Mouse (Mus musculus): ENCODE data around the gene Tpcn1. TPM values are rescaled to one million over a fixed set of nuclear protein-coding genes. Genes with fewer than 3 reads are reported as not detected.

Tpcn1 gene
- polyA plus RNA-seq, 1 experiment from 2014 or later, result 29.7 TPM

DNA sequence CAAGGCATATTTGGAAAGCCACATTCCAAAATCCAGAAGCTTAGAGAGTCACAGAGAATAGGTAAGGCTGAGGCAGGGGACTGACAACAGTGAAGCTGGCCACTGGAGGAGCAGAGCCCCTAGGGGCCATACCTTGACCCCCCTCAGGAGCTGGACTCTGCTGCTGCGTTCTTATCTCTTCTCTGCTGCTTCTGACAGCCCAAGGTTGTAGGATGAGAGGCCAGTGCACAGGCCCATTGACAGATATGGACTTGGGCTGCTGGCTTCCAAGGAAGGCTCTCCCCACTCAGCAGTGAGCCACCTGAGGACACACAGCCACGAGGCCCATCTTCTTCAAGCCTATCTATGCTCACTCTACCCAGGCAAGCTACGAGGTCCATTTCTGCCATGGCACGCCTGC lies 19.5 kb downstream of the Tpcn1 start:
- Histone ChIP-seq H3K4me1 (replicated peaks; ENCODE audit: control insufficient read depth, insufficient read depth, low read length) (peaks cover 48% of the 10 kb centered on the region), H3K27ac (ENCODE audit: low read depth, low read length) (no peak overlapping the region), H3K4me2 (no peak overlapping the region), H3K9ac (ENCODE audit: low read depth, low read length) (no peak overlapping the region), H3K36me3 (ENCODE audit: control insufficient read depth, insufficient read depth, low read length) (no peaks in the 10 kb centered on the region), H3K27me3 (replicated peaks; ENCODE audit: control insufficient read depth, insufficient read depth, low read length) (no peaks in the 10 kb centered on the region), H3K9me3 (ENCODE audit: control insufficient read depth, low read length) (no peaks in the 10 kb centered on the region), H3K4me3 (ENCODE audit: low read depth, low read length) (no peak overlapping the region)
- DNase-seq (ENCODE audit: low spot score) (no peak), ATAC-seq (replicated peaks; ENCODE audit: low FRiP score) (no peak)
- WGBS, result 59% methylated on average over 4 of the region's 4 CpGs

GRCm38 (mm10) chr5:120568336-120568768 lies 20.1 kb downstream of the Tpcn1 start:
- no peak overlapping the region for H3K4me3 ChIP-seq (ENCODE audit: low read depth, low read length)
- no peak overlapping the region for H3K4me2 ChIP-seq
- H3K9ac ChIP-seq (ENCODE audit: low read depth, low read length), result no peak overlapping the region
- no peak overlapping the region for H3K27ac ChIP-seq (ENCODE audit: low read depth, low read length)
- 76% methylated on average over 9 of the region's 9 CpGs for WGBS
- H3K36me3 ChIP-seq (ENCODE audit: control insufficient read depth, insufficient read depth, low read length), result no peaks in the 10 kb centered on the region
- no peak for DNase-seq (ENCODE audit: low spot score)
- no peak for ATAC-seq (replicated peaks; ENCODE audit: low FRiP score)
- peaks cover 51% of the 10 kb centered on the region for H3K4me1 ChIP-seq (replicated peaks; ENCODE audit: control insufficient read depth, insufficient read depth, low read length)
- H3K27me3 ChIP-seq (replicated peaks; ENCODE audit: control insufficient read depth, insufficient read depth, low read length), result no peaks in the 10 kb centered on the region
- H3K9me3 ChIP-seq (ENCODE audit: control insufficient read depth, low read length), result no peaks in the 10 kb centered on the region

- 79% methylated on average over 14 of the region's 14 CpGs for WGBS
- Histone ChIP-seq H3K4me1 (replicated peaks; ENCODE audit: control insufficient read depth, insufficient read depth, low read length) (peaks cover 57% of the 10 kb centered on the region), H3K36me3 (ENCODE audit: control insufficient read depth, insufficient read depth, low read length) (no peaks in the 10 kb centered on the region), H3K4me3 (ENCODE audit: low read depth, low read length) (no peak overlapping the region), H3K9me3 (ENCODE audit: control insufficient read depth, low read length) (no peaks in the 10 kb centered on the region), H3K4me2 (no peak overlapping the region), H3K27ac (ENCODE audit: low read depth, low read length) (no peak overlapping the region), H3K9ac (ENCODE audit: low read depth, low read length) (no peak overlapping the region), H3K27me3 (replicated peaks; ENCODE audit: control insufficient read depth, insufficient read depth, low read length) (no peaks in the 10 kb centered on the region)
- DNase-seq (ENCODE audit: low spot score), result no peak
- ATAC-seq (replicated peaks; ENCODE audit: low FRiP score), result no peak
Observed at GRCm38 (mm10) chr5:120567761-120568211, 20.7 kb downstream of the Tpcn1 start.

- Histone ChIP-seq H3K4me1 (replicated peaks; ENCODE audit: control insufficient read depth, insufficient read depth, low read length) (peaks cover 59% of the 10 kb centered on the region), H3K9ac (ENCODE audit: low read depth, low read length) (no peak overlapping the region), H3K9me3 (ENCODE audit: control insufficient read depth, low read length) (no peaks in the 10 kb centered on the region), H3K36me3 (ENCODE audit: control insufficient read depth, insufficient read depth, low read length) (no peaks in the 10 kb centered on the region), H3K4me3 (ENCODE audit: low read depth, low read length) (no peak overlapping the region), H3K4me2 (no peak overlapping the region), H3K27ac (ENCODE audit: low read depth, low read length) (no peak overlapping the region), H3K27me3 (replicated peaks; ENCODE audit: control insufficient read depth, insufficient read depth, low read length) (no peaks in the 10 kb centered on the region)
- no peak for ATAC-seq (replicated peaks; ENCODE audit: low FRiP score)
- 56% methylated on average over 21 of the region's 21 CpGs for WGBS
- no peak for DNase-seq (ENCODE audit: low spot score)
Observed at GRCm38 (mm10) chr5:120567253-120567701, 21.2 kb downstream of the Tpcn1 start.

- Histone ChIP-seq H3K9ac (ENCODE audit: low read depth, low read length) (no peak overlapping the region), H3K27ac (ENCODE audit: low read depth, low read length) (no peak overlapping the region), H3K9me3 (ENCODE audit: control insufficient read depth, low read length) (no peaks in the 10 kb centered on the region), H3K36me3 (ENCODE audit: control insufficient read depth, insufficient read depth, low read length) (no peaks in the 10 kb centered on the region), H3K4me2 (no peak overlapping the region), H3K27me3 (replicated peaks; ENCODE audit: control insufficient read depth, insufficient read depth, low read length) (no peaks in the 10 kb centered on the region), H3K4me3 (ENCODE audit: low read depth, low read length) (no peak overlapping the region), H3K4me1 (replicated peaks; ENCODE audit: control insufficient read depth, insufficient read depth, low read length) (peaks cover 59% of the 10 kb centered on the region)
- ATAC-seq (replicated peaks; ENCODE audit: low FRiP score) (no peak), DNase-seq (ENCODE audit: low spot score) (no peak)
- 66% methylated on average over 9 of the region's 9 CpGs for WGBS
Observed at GRCm38 (mm10) chr5:120566681-120567252, 21.7 kb downstream of the Tpcn1 start.

- H3K36me3 ChIP-seq (ENCODE audit: control insufficient read depth, insufficient read depth, low read length), result no peaks in the 10 kb centered on the region
- ATAC-seq (replicated peaks; ENCODE audit: low FRiP score) (no peak), DNase-seq (ENCODE audit: low spot score) (no peak)
- no peak overlapping the region for H3K4me3 ChIP-seq (ENCODE audit: low read depth, low read length)
- H3K27ac ChIP-seq (ENCODE audit: low read depth, low read length), result no peak overlapping the region
- no peaks in the 10 kb centered on the region for H3K9me3 ChIP-seq (ENCODE audit: control insufficient read depth, low read length)
- H3K4me2 ChIP-seq, result no peak overlapping the region
- peaks cover 55% of the 10 kb centered on the region for H3K4me1 ChIP-seq (replicated peaks; ENCODE audit: control insufficient read depth, insufficient read depth, low read length)
- WGBS, result 81% methylated on average over 5 of the region's 5 CpGs
- H3K27me3 ChIP-seq (replicated peaks; ENCODE audit: control insufficient read depth, insufficient read depth, low read length), result no peaks in the 10 kb centered on the region
- no peak overlapping the region for H3K9ac ChIP-seq (ENCODE audit: low read depth, low read length)
Observed at GRCm38 (mm10) chr5:120566101-120566500, 22.4 kb downstream of the Tpcn1 start.

- 60% methylated on average over 15 of the region's 15 CpGs for WGBS
- Histone ChIP-seq H3K4me1 (replicated peaks; ENCODE audit: control insufficient read depth, insufficient read depth, low read length) (peaks cover 58% of the 10 kb centered on the region), H3K9ac (ENCODE audit: low read depth, low read length) (no peak overlapping the region)
Observed at GRCm38 (mm10) chr5:120565171-120565905, 23.1 kb downstream of the Tpcn1 start.

GRCm38 (mm10) chr5:120563914-120564311 lies 24.6 kb downstream of the Tpcn1 start:
- DNase-seq (ENCODE audit: low spot score) (no peak), ATAC-seq (replicated peaks; ENCODE audit: low FRiP score) (no peak)
- 47% methylated on average over 4 of the region's 4 CpGs for WGBS
- no peak overlapping the region for H3K4me2 ChIP-seq
- H3K27ac ChIP-seq (ENCODE audit: low read depth, low read length), result 0 out of 2 replicates have a peak overlapping the region, but pooled peaks have one; percentile 41
- H3K36me3 ChIP-seq (ENCODE audit: control insufficient read depth, insufficient read depth, low read length), result no peaks in the 10 kb centered on the region
- H3K9me3 ChIP-seq (ENCODE audit: control insufficient read depth, low read length), result no peaks in the 10 kb centered on the region
- no peak overlapping the region for H3K4me3 ChIP-seq (ENCODE audit: low read depth, low read length)
- H3K27me3 ChIP-seq (replicated peaks; ENCODE audit: control insufficient read depth, insufficient read depth, low read length), result no peaks in the 10 kb centered on the region
- H3K9ac ChIP-seq (ENCODE audit: low read depth, low read length), result no peak overlapping the region
- H3K4me1 ChIP-seq (replicated peaks; ENCODE audit: control insufficient read depth, insufficient read depth, low read length), result peaks cover 64% of the 10 kb centered on the region

More at GRCm38 (mm10) chr5:120565171-120565905, 23.1 kb downstream of the Tpcn1 start:
- peak overlapping the region; percentile 30; the same call in 1 of the 2 replicates for H3K27ac ChIP-seq (ENCODE audit: low read depth, low read length)
- ATAC-seq (replicated peaks; ENCODE audit: low FRiP score) (no peak), DNase-seq (ENCODE audit: low spot score) (no peak)
- H3K27me3 ChIP-seq (replicated peaks; ENCODE audit: control insufficient read depth, insufficient read depth, low read length), result no peaks in the 10 kb centered on the region
- no peak overlapping the region for H3K4me2 ChIP-seq
- H3K9me3 ChIP-seq (ENCODE audit: control insufficient read depth, low read length), result no peaks in the 10 kb centered on the region
- no peaks in the 10 kb centered on the region for H3K36me3 ChIP-seq (ENCODE audit: control insufficient read depth, insufficient read depth, low read length)
- H3K4me3 ChIP-seq (ENCODE audit: low read depth, low read length), result no peak overlapping the region
